Mouse (Mus musculus) cerebellum, adult (tissue): ENCODE data around the gene Efcab9.

Experiments
- ATAC-seq: cut with Nextera tagmentation; 2 replicates; pipeline ENCODE4 v1.9.2; 2017; ENCODE audit warnings: mild to moderate bottlenecking, moderate library complexity, mixed read lengths; ENCODE audit not compliant: insufficient number of reproducible peaks, low FRiP score, low TSS enrichment

The Efcab9 gene

DNA sequence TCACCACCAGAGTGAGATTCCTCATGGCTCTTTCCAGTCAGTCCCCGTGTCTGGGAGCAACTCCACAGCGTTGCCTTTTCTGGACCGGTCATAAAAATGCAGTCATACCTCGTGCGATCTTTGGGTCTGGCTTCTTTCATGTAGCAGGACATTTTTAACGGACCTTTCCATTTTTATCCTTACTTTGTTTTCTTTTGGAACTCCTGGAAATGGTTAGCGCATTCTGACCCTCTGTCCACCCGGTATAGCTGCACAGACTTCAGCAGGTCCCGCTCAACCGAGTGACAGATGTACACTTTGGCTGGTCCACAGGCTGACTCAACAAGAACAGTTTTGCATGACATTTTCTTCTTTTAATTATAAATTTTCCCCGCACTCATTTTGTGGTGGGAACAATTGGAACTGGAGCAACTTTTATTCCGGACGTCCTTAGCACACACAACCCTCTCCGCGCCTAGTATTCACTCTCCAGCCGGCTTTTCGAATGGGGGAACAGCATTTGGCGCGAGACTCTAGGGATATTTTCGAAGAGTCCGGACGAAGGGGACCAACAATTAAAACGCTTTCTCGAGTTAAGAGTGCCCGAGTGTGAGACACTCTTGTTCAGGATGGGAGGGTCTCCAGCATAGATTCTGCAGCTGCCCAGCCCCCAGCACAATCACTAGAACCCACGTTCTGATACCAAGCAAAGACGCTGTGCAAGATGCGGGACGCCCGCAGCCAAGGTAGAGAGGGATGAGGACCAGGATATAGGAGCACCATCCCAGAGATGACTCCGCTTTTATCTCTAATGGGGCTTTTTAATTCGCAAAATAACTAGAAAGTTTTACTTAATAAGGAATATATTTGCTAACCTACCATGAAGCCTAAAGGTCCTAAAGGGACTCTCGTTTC is at the start of gene Efcab9:
Efcab9 (minus strand) TSS at position 211 of the 894 bp plus-strand sequence.
- no peak for ATAC-seq

DNA sequence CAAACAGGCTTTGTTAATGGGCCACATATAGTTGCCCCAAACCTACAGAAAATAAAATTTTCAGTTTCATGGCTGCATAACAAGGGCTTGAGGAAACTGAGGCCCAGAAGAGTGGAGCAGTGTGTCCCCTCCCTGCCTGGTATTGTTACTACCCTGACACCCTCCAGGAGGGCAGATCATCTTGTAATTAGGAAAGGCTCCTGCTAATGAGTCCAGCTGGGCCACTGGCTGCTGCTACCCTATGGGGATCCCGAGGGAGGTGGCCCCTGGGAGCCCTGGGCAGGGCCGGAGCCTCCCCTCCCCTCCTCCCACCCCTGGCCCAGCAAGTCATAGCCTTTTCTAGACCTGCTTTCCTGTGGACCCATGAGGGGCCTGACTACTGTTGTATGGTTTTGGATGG is 49.1 kb upstream of the Efcab9 start:
- no peak for ATAC-seq

DNA sequence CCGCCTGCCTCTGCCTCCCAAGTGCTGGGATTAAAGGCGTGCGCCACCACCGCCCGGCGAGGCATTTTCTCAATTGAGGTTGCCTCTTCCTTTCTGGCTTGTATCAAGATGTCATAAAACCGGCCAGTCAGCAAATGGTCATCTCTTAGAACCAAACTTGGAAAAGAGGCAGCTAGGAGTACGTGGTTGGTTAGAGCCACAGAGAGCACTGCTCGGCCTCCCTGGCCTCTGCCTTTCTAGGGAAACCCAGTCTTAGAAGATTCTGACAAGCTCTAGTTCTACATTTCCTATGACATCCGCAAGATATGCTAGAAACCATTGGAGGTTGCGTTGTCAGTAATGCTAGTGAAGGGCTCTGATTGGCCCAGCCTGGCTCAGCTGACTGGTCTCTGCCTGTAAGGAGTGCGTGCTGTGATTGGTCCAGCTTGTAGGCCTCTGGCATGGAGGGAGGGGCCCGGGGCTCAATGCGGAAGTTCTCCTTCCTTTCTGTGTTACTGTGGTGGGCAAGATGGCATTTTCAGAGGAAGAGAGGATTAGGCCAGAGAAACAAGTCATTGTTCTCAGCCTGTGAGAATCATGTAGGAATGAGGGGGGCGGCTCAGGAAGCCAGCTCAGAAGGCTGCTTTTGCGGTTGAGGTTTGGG is 48.5 kb upstream of the Efcab9 start:
- no peak for ATAC-seq

DNA sequence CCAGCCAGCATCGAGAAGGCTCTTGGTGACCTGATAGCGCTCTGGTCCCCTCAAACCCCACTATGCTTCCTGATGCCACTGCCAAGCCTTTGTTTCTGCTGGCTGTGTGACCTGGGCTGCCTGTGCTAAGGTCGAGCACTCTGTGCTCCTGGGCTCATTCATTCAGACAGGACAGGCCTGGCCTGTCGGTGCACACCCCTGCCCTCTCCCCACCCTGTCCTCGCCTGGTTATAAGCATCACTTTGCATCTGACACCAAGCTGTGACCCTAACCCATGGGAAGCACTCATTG is 44.8 kb upstream of the Efcab9 start:
- no peak for ATAC-seq

DNA sequence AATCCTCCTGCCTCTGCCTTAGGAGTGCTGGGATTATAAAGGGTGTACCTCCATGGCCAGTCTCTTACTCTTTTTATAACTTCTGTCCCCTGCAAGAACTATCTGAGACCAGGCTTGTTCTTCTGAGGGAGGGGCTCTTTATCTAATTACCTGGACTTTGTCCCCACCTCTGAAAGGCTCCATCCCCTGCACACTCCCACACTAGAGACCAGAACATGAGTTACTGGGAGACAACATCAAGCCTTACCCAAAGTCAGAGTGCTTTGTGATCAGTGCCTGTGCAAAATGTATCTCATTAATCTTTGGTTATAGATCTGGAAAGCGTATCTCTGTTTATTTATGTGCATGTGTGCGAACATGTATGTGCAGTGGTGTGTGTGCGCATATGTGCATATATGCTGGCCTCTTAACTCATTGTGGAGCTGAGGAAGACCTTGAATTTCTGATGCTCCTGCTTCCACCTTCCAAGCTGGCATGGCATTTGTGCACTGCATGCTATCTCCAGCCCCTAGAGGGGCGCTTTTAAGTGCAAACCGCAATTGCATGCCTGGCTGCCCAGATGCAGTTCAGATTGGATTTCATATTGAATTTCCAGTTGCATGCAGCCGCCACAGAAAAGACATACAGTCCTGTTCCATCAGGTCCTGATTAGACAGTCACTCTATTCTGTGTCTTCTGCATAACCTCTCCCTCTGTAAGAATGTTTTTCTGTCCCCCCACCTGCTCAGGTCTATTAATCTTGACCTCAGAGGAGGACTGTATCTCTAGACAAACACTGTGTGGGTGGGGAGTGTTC is 44.3 kb upstream of the Efcab9 start:
- ATAC-seq = no peak

DNA sequence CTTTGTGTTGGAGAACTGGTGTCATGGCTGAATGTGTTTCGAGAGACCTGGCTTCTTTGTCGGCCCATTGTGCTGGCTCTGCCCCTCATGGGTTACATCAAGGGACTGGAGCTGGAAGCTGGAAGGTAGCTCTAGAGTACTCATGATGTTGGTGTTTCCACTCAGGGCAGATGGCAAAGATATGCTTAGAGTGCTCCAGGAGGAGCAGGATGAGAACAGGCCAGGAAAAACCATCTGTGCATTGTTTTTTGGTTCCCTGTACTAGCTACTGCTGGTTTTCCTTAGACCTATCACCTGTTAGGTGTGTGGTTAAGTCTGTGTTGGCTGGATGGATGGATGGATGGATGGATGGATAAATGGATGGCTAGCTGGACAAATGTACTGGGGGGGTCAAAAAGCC is 41.8 kb upstream of the Efcab9 start:
- peak; percentile 56 for ATAC-seq

DNA sequence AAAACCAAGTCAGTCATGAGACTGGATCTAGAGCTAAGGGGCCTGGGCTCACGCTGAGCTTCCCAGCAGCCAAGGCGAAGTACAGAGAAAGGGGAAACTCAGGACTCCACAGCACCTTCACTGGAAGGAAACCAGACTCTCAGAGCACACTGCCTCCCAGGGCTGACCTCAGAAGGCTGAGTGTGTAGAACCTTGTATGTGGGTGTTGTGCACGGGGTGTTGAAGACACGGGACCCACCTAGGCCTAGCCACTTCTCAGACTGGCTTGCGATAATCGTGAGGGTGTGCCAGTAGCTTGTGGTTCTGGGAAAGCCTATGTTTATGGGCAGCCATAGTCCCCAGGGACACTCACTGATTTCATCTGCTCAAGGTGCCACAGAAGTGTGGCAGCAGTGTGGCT is 39.2 kb upstream of the Efcab9 start:
- no peak for ATAC-seq

DNA sequence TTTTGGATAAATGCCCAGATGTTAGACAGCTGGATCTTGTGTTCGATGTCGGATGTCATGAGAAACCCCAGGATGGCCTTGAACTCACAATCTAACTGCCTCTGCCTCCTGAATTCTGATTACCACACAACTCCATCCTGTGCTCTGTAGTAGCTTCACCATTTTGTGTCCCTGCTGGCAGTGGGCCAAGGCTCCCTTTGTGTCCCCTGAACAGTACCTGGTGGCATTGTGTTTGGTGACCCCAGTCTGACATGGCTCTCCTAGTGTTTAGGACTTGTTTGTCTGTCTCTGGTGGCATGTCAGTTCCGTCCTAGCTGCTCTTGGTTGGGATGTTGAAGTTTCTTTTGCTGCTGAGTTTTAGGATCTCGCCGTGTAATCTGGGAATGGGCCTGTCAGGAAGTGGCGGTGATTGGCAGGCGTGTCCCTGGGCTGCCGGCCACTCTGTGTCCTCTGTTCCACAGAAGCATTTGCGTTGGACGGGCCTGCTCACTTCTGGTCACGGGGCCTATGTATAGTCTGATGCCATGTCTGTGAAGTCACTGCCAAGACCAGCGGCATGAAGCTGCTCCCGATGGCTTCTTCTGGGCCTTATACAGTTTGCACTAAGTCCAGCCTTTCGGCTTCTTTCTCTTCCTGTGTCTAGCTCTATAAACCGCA is 36.9 kb upstream of the Efcab9 start:
- no peak for ATAC-seq

DNA sequence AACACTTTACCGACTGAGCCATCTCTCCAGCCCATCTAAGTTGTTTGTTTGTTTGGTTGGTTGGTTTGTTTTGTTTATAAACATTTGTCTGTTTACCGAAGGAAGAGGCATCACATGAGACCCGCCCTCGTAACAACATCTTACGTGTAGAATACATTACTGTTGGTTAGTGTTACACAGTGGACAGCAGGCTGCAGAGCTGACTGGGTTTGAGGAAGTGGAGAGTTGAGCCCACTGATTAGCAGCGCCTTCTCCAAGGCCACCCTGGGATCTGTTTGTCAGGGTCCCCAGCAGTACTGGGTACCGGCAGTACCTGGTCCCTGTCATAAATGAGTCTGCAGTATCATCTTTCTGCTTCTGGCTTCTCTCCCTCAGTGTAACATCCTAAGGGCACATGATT is 36.2 kb upstream of the Efcab9 start:
- ATAC-seq = no peak

DNA sequence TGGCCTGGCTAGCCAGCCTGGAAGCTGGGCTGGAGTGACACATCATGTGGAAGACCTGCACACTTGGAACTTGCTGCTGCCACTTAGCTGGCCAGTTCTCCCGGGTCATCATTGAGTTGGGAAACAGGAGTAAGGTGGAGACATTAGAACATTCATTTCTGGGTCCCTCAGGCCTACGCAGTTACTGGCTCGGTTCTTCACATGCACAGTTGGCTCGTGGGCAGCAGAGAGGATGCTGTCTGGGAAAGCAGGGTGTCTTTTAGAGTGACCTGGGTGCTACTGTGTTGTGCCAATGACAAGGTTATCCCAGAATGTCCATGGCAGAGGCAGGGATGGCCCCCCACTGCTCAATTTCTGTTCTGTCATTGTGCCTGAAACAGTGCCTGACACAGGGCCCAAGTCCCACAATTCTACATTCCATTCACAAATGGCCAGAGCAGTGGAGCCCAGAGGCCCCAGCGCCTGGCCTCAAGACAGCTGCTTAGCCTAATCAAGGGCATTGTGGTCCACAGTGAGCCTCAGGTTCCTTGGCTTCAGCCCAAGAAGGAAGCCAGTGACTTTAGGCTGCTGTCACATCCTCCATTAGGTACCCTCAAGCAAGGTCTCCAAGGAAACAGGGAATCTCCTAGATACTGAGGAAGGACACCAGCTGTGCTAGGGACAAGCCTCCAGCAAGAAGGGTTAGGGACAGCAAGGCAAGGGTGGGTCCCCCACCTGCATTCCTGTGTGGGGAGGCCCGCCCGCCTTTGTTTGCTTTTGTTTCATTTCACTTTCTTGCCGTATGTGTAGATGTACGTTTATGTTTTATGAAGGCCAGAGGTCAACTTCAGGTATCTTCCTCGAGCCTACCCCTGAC is 35.3 kb upstream of the Efcab9 start:
- ATAC-seq = no peak

DNA sequence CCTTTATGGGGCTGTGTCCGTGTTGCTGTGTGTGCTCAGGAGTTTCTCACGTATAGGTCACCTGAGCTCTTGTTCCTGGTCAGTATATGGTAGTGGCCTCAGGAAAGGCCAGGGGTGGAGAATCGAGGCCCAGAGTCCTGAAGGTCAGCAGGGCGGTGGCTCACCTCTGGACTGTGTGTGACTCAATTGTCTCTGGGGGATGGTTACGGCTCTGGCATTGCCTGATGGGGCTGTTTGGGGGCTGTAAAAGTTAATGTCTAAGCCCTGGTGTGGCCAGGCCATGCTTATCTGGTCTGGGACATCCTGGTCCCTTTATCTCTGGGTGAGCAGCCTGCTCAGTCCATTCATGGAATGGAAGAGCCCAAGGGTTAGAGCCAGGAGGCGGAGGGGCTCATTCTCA is 34.3 kb upstream of the Efcab9 start:
- no peak for ATAC-seq

DNA sequence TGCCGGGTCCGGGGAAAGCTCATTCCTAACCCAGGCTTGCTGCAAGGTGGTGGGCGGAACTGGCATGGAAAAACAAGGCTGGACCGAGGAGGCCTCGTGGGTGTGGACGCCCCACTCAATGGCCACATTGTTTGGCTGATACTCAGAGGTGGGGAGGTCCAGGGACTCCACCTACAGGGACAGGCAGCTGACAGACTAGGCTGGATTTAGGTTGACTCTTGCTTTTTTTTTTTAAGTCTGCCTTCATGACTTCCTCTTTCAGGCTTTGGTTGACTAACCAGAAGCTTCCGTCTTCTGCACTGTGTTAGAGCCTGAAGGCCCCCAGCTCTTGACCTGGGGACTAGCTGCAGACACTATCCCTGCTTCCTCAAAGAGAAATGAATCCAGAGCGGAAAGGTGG is 33.2 kb upstream of the Efcab9 start:
- ATAC-seq = no peak

DNA sequence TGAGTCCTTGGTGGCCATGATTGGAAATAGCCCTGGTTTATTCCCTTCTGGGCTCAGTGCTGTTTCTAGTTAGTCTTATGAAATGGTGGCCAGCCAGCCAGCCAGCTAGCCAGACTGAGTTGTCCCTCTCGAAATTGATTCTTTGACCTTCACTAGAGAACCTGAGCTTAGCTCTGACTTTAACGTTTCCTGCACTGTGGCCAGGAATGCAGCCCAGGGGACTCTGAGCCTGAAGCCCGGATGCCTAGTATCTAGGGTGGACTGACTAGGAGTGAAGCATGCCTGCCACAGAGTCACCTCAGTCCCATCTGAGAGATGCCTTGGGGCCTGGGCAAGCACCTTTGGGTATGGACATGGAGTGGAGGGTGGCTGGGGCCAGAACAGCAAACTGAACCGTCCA is 32.7 kb upstream of the Efcab9 start:
- ATAC-seq = no peak

DNA sequence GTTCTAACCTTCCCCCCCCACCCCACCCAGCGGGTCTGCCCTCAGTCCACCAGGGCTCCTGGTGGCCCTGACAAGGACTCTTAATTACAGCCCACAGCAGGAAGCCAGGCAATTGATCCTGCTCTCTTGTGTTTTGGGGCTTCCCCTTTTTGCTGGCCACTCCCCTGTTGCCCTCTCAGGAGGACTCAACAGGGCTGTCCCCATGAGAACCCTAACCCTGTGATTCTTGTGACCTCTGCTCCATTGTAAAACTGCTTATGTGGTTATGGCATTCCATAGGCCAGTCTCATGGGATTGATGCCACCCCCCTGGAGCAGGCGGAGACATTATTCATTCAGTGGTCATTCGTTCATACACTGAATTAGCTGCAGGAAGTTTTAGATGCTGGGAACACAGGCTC is 31.8 kb upstream of the Efcab9 start:
- no peak for ATAC-seq

DNA sequence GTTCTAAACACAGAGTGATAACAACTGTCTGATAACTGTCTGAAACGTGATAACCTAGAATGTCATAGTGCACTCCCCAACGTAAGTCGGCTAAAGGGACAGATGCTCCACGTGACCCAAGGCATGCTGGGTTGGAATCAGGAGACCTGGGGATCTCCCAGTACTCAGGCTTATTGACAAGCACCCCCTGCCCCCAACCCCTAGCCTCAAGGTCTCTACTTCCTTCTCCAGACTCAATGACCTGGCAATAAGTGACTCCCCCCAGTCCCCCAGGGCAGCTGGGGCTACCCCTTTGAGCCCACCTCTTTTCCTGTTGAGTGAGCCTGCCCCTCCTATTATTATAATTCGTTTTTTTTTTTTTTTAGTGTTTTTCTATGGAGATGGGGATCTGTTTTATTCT is 30.8 kb upstream of the Efcab9 start:
- ATAC-seq = no peak

DNA sequence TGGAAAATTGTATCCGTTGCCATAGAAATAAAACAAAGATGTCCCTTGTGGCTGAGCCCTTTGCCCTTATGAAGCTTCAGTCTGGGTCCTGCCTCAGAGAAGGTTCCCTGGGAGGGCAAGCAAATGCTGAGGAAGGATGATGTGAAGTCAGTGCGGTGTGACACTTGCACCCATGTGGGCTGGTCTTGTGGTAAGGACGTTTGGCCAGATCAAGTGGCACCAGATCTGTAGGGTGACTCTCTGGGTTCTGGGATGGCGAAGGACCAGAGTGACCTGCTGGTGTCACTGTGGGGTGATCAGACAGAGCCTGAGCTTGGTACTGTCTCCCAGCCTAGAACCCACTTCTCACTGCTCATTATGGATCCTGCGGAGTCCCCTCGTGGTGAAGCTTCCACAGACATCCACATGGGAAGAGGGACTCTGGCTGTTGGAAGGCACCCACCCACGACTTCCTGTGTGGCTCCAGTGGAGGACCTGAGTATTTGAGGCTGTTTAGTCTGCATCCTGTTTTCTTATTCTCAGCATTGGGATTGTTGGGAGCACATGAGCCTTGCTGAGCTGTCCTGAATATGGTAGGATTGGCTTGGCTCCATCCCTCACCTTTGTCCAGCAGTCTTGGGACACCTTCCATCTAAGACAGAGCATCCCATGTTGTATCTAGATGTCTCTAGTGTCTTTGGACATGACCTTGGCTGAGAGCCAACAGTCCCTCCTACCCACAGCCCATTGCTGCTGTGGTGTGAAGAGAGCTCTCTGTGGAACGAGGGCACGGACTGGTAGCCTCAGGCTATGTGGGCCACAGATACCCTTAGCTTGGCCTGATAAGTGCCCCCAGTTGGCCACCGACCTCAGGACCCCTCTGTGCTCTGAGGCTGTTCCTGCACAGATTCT is 29.8 kb upstream of the Efcab9 start:
- no peak for ATAC-seq

DNA sequence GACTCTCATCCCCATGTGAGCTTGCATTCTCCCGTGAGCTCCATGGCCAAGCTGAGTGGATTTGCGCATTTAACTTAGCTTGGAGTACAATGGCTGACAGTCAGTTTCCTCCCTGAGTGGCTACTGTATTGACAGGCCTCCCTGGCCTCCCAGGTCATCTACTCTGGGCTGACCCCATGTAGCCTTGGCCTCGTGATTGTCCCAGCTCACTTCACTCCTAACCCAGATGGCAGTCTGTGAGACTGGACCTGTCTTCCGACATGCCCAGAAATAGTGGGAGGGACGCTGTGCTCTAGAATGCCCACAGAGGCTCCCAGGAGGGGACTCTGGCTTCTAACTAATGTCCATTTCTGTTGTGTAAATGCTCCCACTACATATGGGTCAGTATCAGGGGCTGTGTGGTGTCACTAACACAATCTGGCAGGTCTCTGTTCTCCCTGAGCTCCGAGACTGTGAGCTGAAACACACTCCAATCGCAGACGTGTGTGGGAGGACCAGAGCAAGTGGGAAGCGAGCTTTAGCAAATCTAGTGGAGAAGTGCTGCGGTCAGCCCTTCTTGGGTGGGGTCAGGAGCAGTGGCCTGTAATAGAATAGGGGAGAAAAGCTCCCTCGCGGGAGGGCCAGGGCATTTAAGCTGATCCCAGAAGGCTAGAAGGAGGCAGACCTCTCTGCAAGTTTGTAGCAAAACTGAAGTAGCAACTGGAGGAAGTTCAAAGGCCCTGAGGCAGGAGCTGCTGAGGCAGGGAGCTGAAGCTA is 28.3 kb upstream of the Efcab9 start:
- ATAC-seq = no peak

DNA sequence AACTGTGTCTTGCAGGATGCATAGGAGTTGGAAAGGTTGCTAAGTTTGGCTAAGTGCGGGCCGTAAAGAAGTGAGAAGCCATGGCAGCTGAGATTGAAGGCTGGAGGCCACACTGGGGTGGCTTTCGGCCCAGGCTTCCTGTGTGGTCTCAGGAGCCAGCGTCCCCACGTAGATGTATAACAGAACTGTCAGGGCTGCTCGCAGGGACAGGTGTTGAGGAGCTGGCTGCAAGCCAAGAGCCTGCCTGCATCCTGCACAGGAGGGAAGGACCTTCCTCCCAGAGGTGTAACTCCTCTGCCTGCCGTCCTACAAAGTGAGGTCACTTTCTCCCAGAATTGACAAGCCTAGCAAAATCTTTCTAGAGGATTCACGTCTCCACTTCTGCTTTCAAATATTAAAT is 26.8 kb upstream of the Efcab9 start:
- no peak for ATAC-seq
